Mouse (Mus musculus) frontal cortex, postnatal 25 days (tissue): Measurements from ENCODE around the gene Igsf3.

ENCODE experiments used
- DNase-seq, 2 experiments: peaks; one replicate each; pipeline ENCODE4 v3.0.0; 2022; ENCODE audit warnings: low spot score in 2 of 2

The Igsf3 gene

GRCm38 (mm10) chr3:101376538-101377247 is at the start of gene Igsf3:
Gene Igsf3 (plus strand): TSS chr3:101377083.
- no peak for DNase-seq

- DNase-seq: no peak
Measured at GRCm38 (mm10) chr3:101327248-101327647, 49.6 kb upstream of the Igsf3 start.

GRCm38 (mm10) chr3:101328617-101329016 is 48.3 kb upstream of the Igsf3 start:
- no peak for DNase-seq

GRCm38 (mm10) chr3:101343199-101343924 is 33.5 kb upstream of the Igsf3 start:
- no peak for DNase-seq

- no peak for DNase-seq
Measured at GRCm38 (mm10) chr3:101344246-101344645, 32.6 kb upstream of the Igsf3 start.

- DNase-seq: no peak
Measured at GRCm38 (mm10) chr3:101345299-101345698, 31.6 kb upstream of the Igsf3 start.

- no peak for DNase-seq
Measured at GRCm38 (mm10) chr3:101346806-101347205, 30.1 kb upstream of the Igsf3 start.

GRCm38 (mm10) chr3:101348501-101349161 is 28.3 kb upstream of the Igsf3 start:
- no peak for DNase-seq

GRCm38 (mm10) chr3:101349542-101350307 is 27.2 kb upstream of the Igsf3 start:
- no peak for DNase-seq

GRCm38 (mm10) chr3:101350406-101350805 is 26.5 kb upstream of the Igsf3 start:
- DNase-seq: no peak

- DNase-seq: no peak
Measured at GRCm38 (mm10) chr3:101354490-101354889, 22.4 kb upstream of the Igsf3 start.

- DNase-seq: no peak
Measured at GRCm38 (mm10) chr3:101355702-101356101, 21.2 kb upstream of the Igsf3 start.

- no peak for DNase-seq
Measured at GRCm38 (mm10) chr3:101356583-101357553, 20.0 kb upstream of the Igsf3 start.

- DNase-seq: no peak
Measured at GRCm38 (mm10) chr3:101360832-101361231, 16.1 kb upstream of the Igsf3 start.

- DNase-seq: no peak
Measured at GRCm38 (mm10) chr3:101362391-101362790, 14.5 kb upstream of the Igsf3 start.

GRCm38 (mm10) chr3:101363574-101363973 is 13.3 kb upstream of the Igsf3 start:
- DNase-seq: no peak

GRCm38 (mm10) chr3:101365081-101365612 is 11.7 kb upstream of the Igsf3 start:
- no peak for DNase-seq

GRCm38 (mm10) chr3:101365911-101366310 is 11.0 kb upstream of the Igsf3 start:
- no peak for DNase-seq

GRCm38 (mm10) chr3:101367372-101367771 is 9.5 kb upstream of the Igsf3 start:
- DNase-seq: no peak

- DNase-seq: no peak
Measured at GRCm38 (mm10) chr3:101369301-101369881, 7.5 kb upstream of the Igsf3 start.
